Mouse (Mus musculus): ENCODE data around the gene Zfp974.
"Not testable (repeated sequence)": the region's sequence is repeated elsewhere in the genome, so short reads cannot be mapped to it uniquely, and the experiment has no call there.

DNA sequence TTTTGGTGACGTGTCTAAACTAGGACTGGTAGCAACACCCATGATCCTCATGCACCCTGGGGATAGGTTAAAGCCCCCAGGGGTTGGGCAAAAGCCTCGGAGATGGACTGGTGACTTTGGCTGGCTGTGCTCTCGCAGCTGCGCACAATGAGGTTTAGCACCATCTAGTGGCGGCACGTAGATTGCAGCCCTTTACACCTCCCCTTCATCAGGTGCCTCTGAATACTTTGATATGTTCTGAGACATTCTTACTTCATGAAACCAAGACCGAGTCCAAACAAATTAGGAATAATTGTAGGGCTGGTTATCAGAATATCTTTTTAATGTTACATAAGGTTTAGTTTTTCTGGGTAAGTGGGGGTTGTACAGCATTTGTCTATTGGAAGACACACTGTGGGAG, 12.6 kb upstream of the Zfp974 start:
- not testable (repeated sequence) for TF ChIP-seq GATA1 (IDR thresholded peaks at IDR 0.05; ENCODE audit: borderline replicate concordance, low read length); CTCF (IDR thresholded peaks at IDR 0.05; ENCODE audit: low read depth, low read length); TAL1 (conservative IDR thresholded peaks at IDR 0.05; ENCODE audit: low read depth, low read length); GATA2 (IDR thresholded peaks at IDR 0.05; ENCODE audit: borderline replicate concordance, low read depth, low read length)

Data from G1E (cell line).